Mouse (Mus musculus): ENCODE results near the gene Tmeff1.
"Not testable (repeated sequence)": the region's sequence is repeated elsewhere in the genome, so short reads cannot be mapped to it uniquely, and the experiment has no call there.

The Tmeff1 gene

DNA sequence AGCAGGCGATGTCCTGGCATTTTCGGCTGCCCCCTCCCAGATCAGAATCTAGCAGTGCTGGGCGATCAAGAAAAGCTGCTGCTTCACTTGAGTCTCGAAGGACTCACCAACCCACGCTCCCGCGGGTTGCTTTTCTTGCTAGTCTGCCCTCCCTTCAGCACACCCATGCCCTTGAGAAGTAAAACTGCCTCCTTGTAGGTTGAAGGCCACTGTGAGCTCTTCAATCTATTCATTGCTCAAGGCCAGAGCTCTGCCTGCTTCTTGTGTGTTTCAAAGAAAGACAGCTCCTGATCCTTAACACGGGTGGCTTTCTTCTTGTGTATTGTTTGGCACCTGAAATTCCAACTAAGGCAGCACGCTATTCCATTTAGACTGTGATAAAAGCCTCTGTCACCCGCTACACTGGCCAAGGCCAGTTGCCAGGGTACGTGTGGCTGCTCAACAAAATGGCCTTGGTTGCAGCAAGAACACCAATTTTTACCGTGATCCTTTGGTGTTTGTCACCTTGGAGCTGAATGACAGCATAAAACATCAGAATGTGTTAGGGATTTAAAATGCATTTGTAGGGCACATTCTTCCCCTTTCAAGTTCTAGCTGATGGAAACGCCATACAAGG lies 91.7 kb downstream of the Tmeff1 start:
- DNase-seq (ENCODE audit: low spot score in 2 of 2): no peak

DNA sequence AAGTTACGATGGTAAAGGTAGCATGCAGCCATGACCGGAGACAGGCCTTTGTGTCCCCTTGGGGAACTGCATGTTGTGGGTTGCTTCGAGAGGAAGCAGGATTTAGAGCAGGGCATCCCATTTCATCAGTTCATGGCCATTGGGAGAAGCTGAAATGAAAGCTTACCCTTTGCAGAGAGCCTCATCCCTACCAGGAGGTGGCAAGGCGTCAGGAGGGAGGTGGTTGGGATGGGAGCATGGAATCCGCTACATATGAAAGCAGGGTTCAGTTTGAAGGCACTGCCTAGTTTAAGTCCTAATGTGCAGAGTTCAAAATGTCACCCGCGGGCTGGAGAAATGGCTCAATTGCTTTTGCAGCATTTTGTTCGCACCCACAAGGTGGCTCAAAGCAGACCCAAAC lies 92.3 kb downstream of the Tmeff1 start:
- DNase-seq (ENCODE audit: low spot score in 2 of 2): no peak

DNA sequence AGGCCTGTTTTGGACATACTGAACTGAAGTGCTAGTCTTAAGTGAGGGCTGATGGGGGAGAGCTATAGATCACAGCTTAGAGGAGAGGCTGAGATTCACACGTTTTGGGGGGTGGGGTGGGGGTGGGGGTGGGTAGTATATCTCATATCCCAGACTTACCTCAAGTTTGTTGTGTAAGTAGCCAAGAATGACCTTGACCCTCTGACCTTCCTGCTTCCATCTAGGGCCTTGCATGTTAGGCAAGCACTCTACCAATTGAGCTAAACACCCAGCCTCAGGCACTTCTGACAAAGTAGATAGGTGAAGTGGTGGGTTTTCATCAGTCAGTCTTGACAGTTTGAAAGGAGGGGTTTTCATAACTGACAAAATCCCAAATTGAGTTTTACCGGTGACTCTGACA lies 92.8 kb downstream of the Tmeff1 start:
- no peak for DNase-seq (ENCODE audit: low spot score in 2 of 2)

DNA sequence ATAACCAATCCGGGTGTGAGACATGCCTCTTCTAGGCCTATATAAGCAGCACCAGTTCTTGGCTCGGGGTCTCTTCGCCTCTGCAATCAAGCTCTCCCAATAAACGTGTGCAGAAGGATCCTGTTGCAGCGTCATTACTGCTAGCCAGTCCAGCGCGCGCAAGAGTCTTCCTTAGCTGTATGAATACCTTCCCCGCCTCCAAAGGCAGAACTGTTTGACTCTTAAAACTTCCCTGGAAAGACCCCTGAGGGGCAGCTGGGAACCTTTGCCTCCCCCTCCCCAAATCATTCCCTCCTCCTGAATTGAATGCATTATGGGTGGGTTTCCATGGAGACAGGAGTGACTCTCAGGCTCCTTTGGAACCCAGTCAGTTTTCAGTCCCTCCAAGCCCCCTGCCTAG lies 93.8 kb downstream of the Tmeff1 start:
- no peak for DNase-seq (ENCODE audit: low spot score in 2 of 2)

DNA sequence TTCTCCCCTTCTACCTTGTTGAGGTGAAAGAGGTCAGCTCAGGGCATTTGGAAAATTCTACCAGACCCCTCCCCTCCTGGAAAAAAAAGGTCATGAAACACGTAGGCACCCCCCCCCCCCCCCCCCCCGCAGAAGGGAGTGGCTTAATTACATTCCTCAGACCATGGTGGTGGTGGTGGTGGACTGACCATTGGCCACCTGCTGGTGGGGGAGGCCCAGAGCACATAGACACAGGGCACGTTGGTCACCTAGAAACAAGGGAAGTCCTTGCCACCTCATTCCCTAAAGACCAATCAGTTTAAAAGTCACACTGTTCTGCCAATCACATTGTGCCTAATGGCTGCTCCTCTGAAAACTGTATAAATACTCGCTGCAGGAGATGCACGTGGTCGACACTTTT lies 94.8 kb downstream of the Tmeff1 start:
- DNase-seq (ENCODE audit: low spot score in 2 of 2): not testable (repeated sequence)

DNA sequence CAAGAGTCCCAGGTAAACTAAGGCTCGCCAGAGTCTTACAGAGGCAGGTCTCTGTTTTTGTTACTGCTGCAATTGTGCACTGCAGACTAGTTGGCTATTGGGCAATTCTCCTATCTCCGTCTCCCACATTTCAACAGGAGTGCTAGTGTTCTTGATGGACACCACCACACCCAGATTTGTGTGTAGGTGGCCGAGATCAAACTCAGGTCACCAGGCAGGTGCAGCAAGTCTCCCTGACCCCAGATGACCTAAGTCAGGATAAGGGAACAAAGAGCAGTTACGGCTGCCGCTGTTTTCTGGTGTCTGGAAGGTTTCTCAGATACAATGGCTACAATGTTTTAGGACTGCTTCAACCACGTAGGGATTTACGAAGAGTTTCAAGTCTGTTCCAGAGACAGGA lies 95.2 kb downstream of the Tmeff1 start:
- no peak for DNase-seq (ENCODE audit: low spot score in 2 of 2)

DNA sequence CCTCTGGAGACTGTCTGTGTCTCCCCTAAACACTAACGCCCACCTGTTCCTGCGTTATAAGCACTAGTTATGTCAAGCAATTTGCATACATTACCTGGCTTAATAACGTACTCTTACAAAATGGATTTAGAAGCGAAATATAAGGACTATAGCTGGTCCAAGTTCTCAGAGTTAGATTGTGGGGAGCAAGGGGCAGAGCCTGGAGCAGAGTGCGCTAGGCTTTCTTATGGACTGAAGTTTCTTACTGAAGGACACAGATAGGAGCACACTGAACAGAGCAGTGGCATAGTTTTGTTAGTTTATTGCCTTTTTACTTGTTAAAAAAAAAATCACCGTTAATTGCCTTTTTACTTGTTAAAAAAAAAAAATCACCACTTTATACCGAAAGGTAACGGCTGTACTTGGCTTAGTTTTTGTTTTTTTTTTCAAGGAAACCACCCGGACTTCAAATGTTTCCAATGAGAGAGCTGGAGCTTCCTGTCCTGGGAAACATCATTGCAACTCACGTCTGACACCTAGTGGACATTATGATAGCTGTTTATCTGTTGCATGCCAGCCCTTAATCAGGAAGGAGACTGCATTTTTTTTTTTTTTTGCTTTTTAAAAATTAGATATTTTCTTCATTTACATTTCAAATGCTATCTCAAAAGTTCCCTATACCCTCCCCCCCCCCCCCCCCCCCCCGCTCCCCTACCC lies 95.8 kb downstream of the Tmeff1 start:
- DNase-seq (ENCODE audit: low spot score in 2 of 2): no peak

DNA sequence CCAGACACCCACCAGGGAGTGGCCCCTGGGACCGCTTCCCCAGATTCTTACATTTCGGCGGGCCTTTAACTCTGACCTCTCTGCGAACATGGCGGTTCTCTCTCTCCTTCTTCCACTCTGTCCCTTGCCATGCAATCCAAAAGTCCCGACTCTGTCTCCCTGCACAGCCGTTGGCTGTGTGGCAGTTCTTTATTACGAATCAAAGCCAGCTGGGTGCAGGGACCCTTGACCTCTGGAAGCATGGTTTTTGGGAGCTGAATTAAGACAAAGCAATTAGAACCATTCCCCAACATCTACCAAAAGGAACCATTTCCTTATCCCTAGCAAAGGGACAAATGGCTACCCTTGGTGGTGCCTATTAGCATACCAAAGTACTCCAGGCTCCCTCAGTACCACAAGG lies 98.2 kb downstream of the Tmeff1 start:
- DNase-seq (ENCODE audit: low spot score in 2 of 2): no peak

DNA sequence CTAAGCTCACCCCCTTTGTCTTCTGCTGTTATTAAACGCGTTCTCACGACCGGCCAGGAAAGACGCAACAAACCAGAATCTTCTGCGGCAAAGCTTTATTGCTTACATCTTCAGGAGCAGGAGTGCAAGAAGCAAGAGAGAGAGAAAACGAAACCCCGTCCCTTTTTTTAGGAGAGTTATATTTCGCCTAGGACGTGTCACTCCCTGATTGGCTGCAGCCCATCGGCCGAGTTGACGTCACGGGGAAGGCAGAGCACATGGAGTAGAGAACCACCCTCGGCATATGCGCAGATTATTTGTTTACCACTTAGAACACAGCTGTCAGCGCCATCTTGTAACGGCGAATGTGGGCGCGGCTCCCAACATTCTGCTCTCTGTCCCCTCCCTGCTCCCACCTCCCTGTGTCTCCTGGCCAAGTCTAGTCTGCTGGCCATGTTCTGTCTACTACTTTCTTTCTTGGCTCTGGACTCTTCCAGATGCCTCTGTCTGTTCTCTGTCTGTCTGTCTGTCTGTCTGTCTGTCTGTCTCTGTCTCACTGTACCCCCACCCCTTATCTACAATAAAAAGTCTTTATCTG lies 98.7 kb downstream of the Tmeff1 start:
- DNase-seq (ENCODE audit: low spot score in 2 of 2): not testable (repeated sequence)

DNA sequence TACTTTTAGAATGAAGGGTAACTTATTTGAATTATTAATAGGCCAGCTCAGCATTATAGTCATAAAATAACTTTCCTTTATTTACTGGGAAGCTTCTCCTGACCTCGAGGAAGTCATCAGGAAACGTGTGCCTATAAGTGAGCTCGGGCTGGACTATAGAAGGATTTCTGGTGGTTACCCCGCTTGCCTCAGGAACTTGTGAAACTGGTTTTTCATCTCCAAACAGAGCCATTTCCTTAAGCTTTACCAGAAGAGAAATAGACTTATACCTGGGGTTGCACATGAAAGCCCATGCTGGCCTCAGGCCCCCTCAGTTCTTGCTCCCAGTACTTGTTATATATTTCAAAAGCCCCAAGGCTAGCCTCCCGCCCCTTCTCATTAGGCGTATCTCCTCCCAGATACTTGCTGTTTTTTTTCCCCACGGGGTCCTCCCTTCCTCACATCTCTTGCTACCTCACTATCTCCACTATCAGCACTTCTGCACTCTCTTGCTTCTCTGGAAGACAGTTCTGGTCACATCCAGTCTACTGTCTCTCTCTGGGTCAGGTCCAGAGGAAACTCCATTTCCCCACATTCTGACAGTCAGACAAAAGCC lies 99.7 kb downstream of the Tmeff1 start:
- DNase-seq (ENCODE audit: low spot score in 2 of 2): no peak

DNA sequence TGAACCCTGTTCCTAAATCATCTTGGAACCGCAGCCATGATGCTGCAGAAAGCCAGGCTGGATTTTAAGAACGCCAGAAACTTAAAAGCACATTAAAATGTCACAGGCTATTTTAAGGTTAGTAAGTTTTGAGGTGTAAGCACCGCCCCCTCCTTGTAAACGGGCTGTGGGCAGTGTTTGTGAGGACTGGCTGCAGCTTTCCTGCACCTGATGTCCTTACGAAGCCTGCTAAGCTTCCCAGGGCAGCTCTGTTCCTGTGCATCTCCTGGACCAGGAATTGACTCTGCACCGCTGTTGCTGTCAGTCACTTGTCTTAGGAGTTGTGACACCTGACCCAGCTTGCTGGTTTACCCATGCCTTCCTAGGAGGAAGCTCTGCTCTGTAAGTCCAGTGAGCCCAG lies 103.2 kb downstream of the Tmeff1 start:
- no peak for DNase-seq (ENCODE audit: low spot score in 2 of 2)

DNA sequence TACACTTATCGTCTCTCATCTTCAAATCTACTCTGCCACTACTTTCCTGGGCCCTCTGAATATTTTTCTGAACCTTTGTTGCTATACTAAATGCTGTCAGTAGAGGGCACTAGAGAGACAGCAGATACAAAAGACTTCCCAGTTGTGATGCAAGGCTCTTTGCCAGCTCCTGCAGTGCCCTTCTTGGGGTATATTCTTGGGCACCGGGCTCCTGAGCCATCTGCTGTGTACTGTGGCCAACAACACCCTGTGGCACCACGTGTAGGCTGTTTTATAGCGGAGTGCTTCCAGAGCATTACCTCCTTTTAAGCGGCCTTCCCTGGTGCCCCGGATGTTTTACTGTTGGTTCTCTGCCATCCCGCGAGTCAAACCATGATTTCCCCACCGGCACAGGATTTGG lies 105.7 kb downstream of the Tmeff1 start:
- peak; percentile 45 to 75 for DNase-seq (ENCODE audit: low spot score in 2 of 2)

DNA sequence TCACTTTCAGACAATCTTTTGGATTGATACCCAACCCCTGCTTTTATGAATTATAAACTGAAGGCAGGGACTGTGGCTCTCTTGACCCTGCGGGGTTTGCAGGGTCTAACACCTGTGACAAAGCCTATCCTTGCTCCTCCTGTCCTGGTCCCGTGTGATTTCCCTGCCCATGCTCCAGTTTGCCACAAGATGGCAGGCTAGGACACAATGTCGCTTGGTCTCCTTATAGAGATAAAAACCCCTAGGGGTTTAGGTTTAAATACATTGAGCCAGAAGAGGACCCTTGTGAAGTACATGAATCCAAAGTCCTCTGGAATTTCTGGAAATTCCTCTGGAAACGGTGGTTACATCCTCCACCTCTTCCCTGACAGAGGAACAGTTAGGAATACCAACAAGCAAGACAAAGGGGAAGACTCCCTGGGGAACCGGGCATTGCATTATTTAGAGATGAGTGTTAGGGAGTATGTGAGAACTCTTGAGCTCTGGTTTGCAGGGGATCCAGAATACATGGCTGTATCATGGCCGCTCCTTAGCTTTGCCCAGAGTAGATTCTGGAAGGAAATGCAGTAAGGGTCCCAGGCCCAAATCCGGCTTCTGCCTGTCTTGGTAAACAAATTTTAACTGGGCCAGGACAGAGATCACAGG lies 106.9 kb downstream of the Tmeff1 start:
- peak in 1 of 2 experiments; percentile 64 for DNase-seq (ENCODE audit: low spot score in 2 of 2)

DNA sequence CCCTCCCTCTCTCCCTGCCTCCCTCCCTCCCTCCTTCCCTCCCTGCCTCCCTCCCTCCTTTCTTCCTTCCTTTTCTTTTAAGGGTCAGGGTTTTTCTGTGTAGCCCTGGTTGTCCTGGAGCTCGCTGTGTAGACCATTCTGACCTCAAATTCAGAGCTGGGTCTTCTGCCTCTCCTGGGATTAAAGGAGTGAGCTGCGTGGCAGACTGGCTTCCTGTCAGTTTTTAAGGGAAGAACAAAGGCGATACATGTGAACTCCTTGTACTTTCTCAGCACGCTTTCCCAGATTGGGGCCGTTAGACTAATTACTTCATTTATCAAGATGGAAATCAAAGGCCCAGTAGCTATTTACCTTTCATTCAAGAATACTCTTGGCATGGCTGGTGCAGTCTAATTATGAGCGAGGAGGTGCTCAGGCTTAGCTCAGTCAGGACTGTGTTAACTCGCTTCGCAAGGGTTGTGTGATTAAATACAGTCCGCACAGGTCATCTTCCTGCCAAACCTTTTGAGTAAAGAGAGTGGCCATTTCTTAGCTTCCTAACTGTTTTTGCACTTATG lies 107.8 kb downstream of the Tmeff1 start:
- DNase-seq (ENCODE audit: low spot score in 2 of 2): no peak

DNA sequence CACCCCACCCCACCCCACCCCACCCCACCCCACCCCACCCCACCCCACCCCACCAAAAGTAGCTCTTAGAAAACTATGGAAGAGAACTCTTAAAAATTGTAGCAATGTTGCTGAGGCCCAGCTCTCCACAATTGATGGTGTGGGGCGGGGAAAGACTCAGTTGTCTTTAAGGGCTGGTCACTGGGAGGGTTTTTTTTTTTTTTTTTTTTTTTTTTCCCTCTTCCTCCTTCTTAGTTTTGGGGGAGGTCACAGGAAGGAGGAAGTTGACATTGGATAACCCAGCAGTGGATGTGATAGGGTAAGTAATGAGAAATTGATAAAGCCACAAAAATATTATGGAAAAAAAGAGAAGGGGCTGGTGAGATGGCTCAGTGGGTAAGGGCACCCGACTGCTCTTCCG lies 111.7 kb downstream of the Tmeff1 start:
- DNase-seq (ENCODE audit: low spot score in 2 of 2): no peak

DNA sequence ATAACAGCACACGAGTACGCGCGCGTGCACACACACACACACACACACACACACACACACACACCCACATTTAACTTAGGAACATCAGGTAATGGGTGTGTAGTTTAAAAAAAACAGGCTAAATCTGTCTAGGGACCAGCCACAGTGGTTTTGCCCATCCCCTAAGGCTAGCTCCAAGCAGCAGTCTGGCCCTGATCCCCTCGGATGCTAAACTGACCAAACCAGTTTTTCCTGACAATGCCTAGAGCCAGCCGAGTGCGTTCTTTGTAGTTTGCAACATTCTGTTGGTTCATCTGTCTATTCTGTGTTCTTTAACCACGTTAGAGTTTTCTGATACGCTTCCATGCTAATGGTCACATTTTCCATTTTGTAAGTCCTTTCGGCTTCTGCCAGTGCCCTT lies 112.3 kb downstream of the Tmeff1 start:
- no peak for DNase-seq (ENCODE audit: low spot score in 2 of 2)
